Mouse (Mus musculus): ENCODE data around the gene Ddx17. TPM values are rescaled to one million over a fixed set of nuclear protein-coding genes. Genes with fewer than 3 reads are reported as not detected.

Gene Ddx17
- polyA plus RNA-seq, 1 experiment, result 96.2 TPM

DNA sequence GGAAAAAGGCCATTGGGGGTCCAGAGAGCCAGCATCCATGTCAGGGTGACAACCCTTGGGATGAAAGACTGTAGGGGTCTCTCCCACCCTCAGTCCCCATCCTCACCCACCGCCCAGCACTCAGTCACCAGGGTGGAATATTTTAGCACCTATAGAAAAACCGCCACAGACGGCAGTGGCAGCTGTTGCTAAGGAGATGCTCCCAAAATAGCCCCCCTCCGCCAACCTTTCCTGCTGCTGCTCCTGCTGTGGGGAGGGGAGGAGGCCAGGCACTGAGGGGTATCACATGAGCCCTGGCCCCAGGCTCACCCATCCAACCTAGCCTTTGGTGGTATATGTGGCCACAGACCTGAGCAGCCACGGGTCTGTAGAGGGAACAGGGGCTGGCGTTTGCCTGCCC is 36.5 kb downstream of the Ddx17 start:
- Histone ChIP-seq H3K27me3 (ENCODE audit: control insufficient read depth, insufficient read depth, insufficient read length) (peaks cover 58% of the 10 kb centered on the region), H3K36me3 (ENCODE audit: control insufficient read depth, insufficient read depth) (no peaks in the 10 kb centered on the region), H3K4me2 (ENCODE audit: low read depth) (no peak overlapping the region), H3K79me2 (ENCODE audit: control insufficient read depth, insufficient read depth) (no peaks in the 10 kb centered on the region), H3ac (ENCODE audit: control insufficient read depth, insufficient read length) (no peak overlapping the region), H3K4me3 (no peak overlapping the region)
- TF ChIP-seq SRF (IDR thresholded peaks at IDR 0.05; ENCODE audit: control insufficient read depth, insufficient read length, low read depth) (no peak), MYOG (IDR thresholded peaks at IDR 0.05; ENCODE audit: control insufficient read depth in 1 of 3, insufficient read depth in 1 of 3, insufficient read length in 2 of 3, low read depth in 2 of 3) (no peak), MYOD1 (IDR thresholded peaks at IDR 0.05; ENCODE audit: control insufficient read depth in 1 of 3, insufficient read length in 2 of 3, low read depth in 2 of 3) (no peak), USF1 (IDR thresholded peaks at IDR 0.05; ENCODE audit: low read depth) (no peak), TCF3 (IDR thresholded peaks at IDR 0.05; ENCODE audit: insufficient read length, low read depth) (no peak), MAX (IDR thresholded peaks at IDR 0.05; ENCODE audit: low read depth) (no peak), POLR2AphosphoS2 (IDR thresholded peaks at IDR 0.05; ENCODE audit: insufficient read length, low read depth) (no peak), CEBPB (IDR thresholded peaks at IDR 0.05; ENCODE audit: insufficient read depth, poor library complexity, severe bottlenecking) (no peak), REST (IDR thresholded peaks at IDR 0.05; ENCODE audit: insufficient read depth, insufficient read length) (no peak), POLR2A (IDR thresholded peaks at IDR 0.05; ENCODE audit: insufficient read length, low read depth) (no peak), E2F4 (IDR thresholded peaks at IDR 0.05; ENCODE audit: insufficient read depth) (no peak), TCF12 (IDR thresholded peaks at IDR 0.05; ENCODE audit: insufficient read depth, poor library complexity, severe bottlenecking) (no peak)

DNA sequence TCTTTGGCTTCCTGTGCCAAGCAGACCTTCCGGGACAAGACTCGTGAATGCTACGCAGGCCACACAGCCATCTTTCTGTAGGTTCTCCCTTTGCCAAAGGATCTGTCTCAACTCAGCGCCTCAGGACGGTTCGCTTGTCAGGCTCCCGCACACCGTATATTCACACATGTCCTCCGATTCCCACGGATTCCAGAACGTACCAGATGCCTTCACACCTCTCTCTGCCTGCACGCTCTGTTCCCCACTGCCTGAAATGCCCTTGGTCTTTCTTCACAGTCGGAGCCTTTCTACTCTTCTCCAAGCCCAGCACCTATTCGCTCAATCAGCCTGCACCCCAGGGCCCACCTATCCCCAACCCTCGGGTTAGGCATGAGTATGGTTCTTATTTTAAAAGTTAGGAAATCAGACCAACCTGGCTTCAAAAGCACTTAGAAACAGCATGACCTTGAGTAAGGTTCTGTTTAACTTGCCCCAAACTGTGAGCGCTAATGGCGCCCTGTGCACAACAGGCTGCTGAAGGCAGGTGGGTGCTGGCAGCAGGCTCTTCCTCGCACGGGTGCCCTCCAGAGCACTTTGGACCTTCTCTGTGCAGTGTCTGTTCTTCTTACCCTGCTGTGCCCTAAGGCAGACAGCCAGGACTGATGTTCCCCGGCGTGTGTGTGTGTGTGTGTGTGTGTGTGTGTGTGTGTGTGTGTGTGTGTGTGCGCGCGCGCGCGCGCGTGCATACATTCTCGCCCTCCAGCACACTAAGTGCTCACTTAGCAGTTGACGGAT is 39.3 kb downstream of the Ddx17 start:
- TF ChIP-seq SRF (IDR thresholded peaks at IDR 0.05; ENCODE audit: control insufficient read depth, insufficient read length, low read depth) (no peak), REST (IDR thresholded peaks at IDR 0.05; ENCODE audit: insufficient read depth, insufficient read length) (no peak), USF1 (IDR thresholded peaks at IDR 0.05; ENCODE audit: low read depth) (no peak), MYOG (IDR thresholded peaks at IDR 0.05; ENCODE audit: control insufficient read depth in 1 of 3, insufficient read depth in 1 of 3, insufficient read length in 2 of 3, low read depth in 2 of 3) (no peak), MYOD1 (IDR thresholded peaks at IDR 0.05; ENCODE audit: control insufficient read depth in 1 of 3, insufficient read length in 2 of 3, low read depth in 2 of 3) (no peak), TCF12 (IDR thresholded peaks at IDR 0.05; ENCODE audit: insufficient read depth, poor library complexity, severe bottlenecking) (no peak), TCF3 (IDR thresholded peaks at IDR 0.05; ENCODE audit: insufficient read length, low read depth) (no peak)
- no peak overlapping the region for H3K4me2 ChIP-seq (ENCODE audit: low read depth)
- H3ac ChIP-seq (ENCODE audit: control insufficient read depth, insufficient read length), result no peak overlapping the region
- no peaks in the 10 kb centered on the region for H3K36me3 ChIP-seq (ENCODE audit: control insufficient read depth, insufficient read depth)
- no peaks in the 10 kb centered on the region for H3K79me2 ChIP-seq (ENCODE audit: control insufficient read depth, insufficient read depth)
- H3K4me3 ChIP-seq, result no peak overlapping the region
- H3K27me3 ChIP-seq (ENCODE audit: control insufficient read depth, insufficient read depth, insufficient read length), result peaks cover 85% of the 10 kb centered on the region

DNA sequence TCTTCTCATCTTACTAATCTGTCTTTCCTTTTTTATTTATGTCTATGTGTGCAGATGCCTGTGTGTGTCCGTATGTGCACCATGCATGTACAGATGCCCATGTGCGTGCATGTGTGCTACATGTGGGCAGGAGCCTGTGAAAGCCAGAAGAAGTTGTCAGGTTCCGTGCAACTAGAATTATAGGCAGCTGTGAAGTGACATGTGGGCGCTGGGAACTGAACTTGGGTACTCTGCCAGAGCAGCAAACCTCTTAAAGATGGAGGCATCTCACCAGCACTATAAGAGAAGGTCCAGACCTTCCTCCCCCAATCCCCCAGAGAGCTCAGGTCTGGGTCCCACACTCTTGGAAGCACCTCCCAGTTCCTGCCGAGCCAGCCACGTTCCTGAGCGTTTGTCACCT is 40.1 kb downstream of the Ddx17 start:
- TF ChIP-seq POLR2AphosphoS2 (IDR thresholded peaks at IDR 0.05; ENCODE audit: insufficient read length, low read depth) (no peak), MYOG (IDR thresholded peaks at IDR 0.05; ENCODE audit: control insufficient read depth in 1 of 3, insufficient read depth in 1 of 3, insufficient read length in 2 of 3, low read depth in 2 of 3) (no peak), E2F4 (IDR thresholded peaks at IDR 0.05; ENCODE audit: insufficient read depth) (no peak), REST (IDR thresholded peaks at IDR 0.05; ENCODE audit: insufficient read depth, insufficient read length) (no peak), SRF (IDR thresholded peaks at IDR 0.05; ENCODE audit: control insufficient read depth, insufficient read length, low read depth) (no peak), USF1 (IDR thresholded peaks at IDR 0.05; ENCODE audit: low read depth) (no peak), POLR2A (IDR thresholded peaks at IDR 0.05; ENCODE audit: insufficient read length, low read depth) (no peak), MYOD1 (IDR thresholded peaks at IDR 0.05; ENCODE audit: control insufficient read depth in 1 of 3, insufficient read length in 2 of 3, low read depth in 2 of 3) (no peak), MAX (IDR thresholded peaks at IDR 0.05; ENCODE audit: low read depth) (no peak), TCF3 (IDR thresholded peaks at IDR 0.05; ENCODE audit: insufficient read length, low read depth) (no peak), TCF12 (IDR thresholded peaks at IDR 0.05; ENCODE audit: insufficient read depth, poor library complexity, severe bottlenecking) (no peak), CEBPB (IDR thresholded peaks at IDR 0.05; ENCODE audit: insufficient read depth, poor library complexity, severe bottlenecking) (no peak)
- H3K4me3 ChIP-seq, result no peak overlapping the region
- H3K4me2 ChIP-seq (ENCODE audit: low read depth), result no peak overlapping the region
- H3K36me3 ChIP-seq (ENCODE audit: control insufficient read depth, insufficient read depth), result no peaks in the 10 kb centered on the region
- H3K79me2 ChIP-seq (ENCODE audit: control insufficient read depth, insufficient read depth), result no peaks in the 10 kb centered on the region
- peaks cover 90% of the 10 kb centered on the region for H3K27me3 ChIP-seq (ENCODE audit: control insufficient read depth, insufficient read depth, insufficient read length)
- H3ac ChIP-seq (ENCODE audit: control insufficient read depth, insufficient read length), result no peak overlapping the region

DNA sequence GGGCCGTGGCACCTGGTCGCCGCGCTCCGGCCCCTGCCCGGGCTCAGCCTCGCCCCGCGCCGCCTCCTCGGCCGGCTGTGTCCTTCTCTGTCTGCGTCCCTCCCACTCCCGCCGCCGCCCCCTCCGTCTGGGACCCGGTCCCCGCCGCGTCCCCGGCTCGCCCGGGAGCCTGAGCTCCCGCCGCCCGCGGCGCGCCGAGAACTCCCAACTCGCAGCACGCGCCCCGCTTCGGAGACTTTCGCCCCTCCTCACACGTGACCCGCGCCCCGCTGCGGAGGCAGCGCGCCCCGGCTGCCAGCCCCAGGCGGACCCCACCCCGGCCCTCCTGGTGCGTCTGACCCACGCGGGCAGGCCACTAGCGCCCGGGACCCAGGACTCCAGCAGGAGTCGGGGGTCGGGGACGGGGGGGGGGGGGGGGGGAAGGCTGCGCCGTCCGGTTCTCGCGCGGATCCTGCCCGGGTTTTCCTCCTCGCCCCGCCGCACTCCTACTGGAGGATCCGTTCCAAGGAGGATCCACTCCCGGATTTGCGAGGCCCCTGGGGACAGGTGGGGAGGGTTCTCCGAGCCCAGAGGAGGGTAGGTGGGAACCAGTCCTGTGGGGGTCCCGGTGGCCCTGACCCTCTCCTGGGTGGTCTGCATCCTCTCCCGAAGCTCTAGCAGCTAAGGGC is 40.8 kb downstream of the Ddx17 start:
- Histone ChIP-seq H3K4me2 (ENCODE audit: low read depth) (peak overlapping the region; percentile 72), H3K79me2 (ENCODE audit: control insufficient read depth, insufficient read depth) (no peaks in the 10 kb centered on the region), H3ac (ENCODE audit: control insufficient read depth, insufficient read length) (peak overlapping the region; percentile 6), H3K36me3 (ENCODE audit: control insufficient read depth, insufficient read depth) (no peaks in the 10 kb centered on the region), H3K27me3 (ENCODE audit: control insufficient read depth, insufficient read depth, insufficient read length) (peaks cover 90% of the 10 kb centered on the region), H3K4me3 (no peak overlapping the region)
- peak in 1 of 3 experiments; percentile 35 for TF ChIP-seq MYOD1 (IDR thresholded peaks at IDR 0.05; ENCODE audit: control insufficient read depth in 1 of 3, insufficient read length in 2 of 3, low read depth in 2 of 3)
- TF ChIP-seq MAX (IDR thresholded peaks at IDR 0.05; ENCODE audit: low read depth), result no peak
- TF ChIP-seq MYOG (IDR thresholded peaks at IDR 0.05; ENCODE audit: control insufficient read depth in 1 of 3, insufficient read depth in 1 of 3, insufficient read length in 2 of 3, low read depth in 2 of 3), result peak in 2 of 3 experiments; percentile 30 to 62
- no peak for TF ChIP-seq TCF12 (IDR thresholded peaks at IDR 0.05; ENCODE audit: insufficient read depth, poor library complexity, severe bottlenecking)
- no peak for TF ChIP-seq USF1 (IDR thresholded peaks at IDR 0.05; ENCODE audit: low read depth)
- TF ChIP-seq POLR2AphosphoS2 (IDR thresholded peaks at IDR 0.05; ENCODE audit: insufficient read length, low read depth), result no peak
